Mouse (Mus musculus) left cerebral cortex, adult 9 months (tissue): Measurements from ENCODE around the gene Fut1.

Source experiments
- DNase-seq, 2 experiments: peaks; one replicate each; pipeline ENCODE4 v3.0.0; 2022; ENCODE audit warnings: low spot score in 2 of 2

Fut1 gene

GRCm38 (mm10) chr7:45617042-45617695 is at the start of gene Fut1:
TSS of gene Fut1 (plus strand) at chr7:45617289.
- peak in 1 of 2 experiments; percentile 47 for DNase-seq

- DNase-seq: peak; percentile 54 to 89
Measured at GRCm38 (mm10) chr7:45567780-45568516, 49.1 kb upstream of the Fut1 start.

GRCm38 (mm10) chr7:45568601-45569473 is 48.3 kb upstream of the Fut1 start:
- no peak for DNase-seq

- DNase-seq: peak in 1 of 2 experiments; percentile 62
Measured at GRCm38 (mm10) chr7:45570103-45570741, 46.9 kb upstream of the Fut1 start, which contains the start of gene Bcat2. TSS of gene Bcat2 (plus strand) at chr7:45570153.

GRCm38 (mm10) chr7:45571966-45572365 is 45.1 kb upstream of the Fut1 start:
- DNase-seq: no peak

- DNase-seq: no peak
Measured at GRCm38 (mm10) chr7:45573954-45574353, 43.1 kb upstream of the Fut1 start.

- no peak for DNase-seq
Measured at GRCm38 (mm10) chr7:45574472-45575379, 42.4 kb upstream of the Fut1 start.

GRCm38 (mm10) chr7:45585923-45586322 is 31.2 kb upstream of the Fut1 start:
- no peak for DNase-seq

GRCm38 (mm10) chr7:45587631-45588592 is 29.2 kb upstream of the Fut1 start:
- DNase-seq: no peak

- peak; percentile 98 to 99 for DNase-seq
Measured at GRCm38 (mm10) chr7:45589173-45589572, 27.9 kb upstream of the Fut1 start.

GRCm38 (mm10) chr7:45589898-45590297 is 27.2 kb upstream of the Fut1 start:
- peak in 1 of 2 experiments; percentile 14 for DNase-seq

- DNase-seq: no peak
Measured at GRCm38 (mm10) chr7:45590874-45591273, 26.2 kb upstream of the Fut1 start.

GRCm38 (mm10) chr7:45591880-45592279 is 25.2 kb upstream of the Fut1 start:
- DNase-seq: no peak

- peak in 1 of 2 experiments; percentile 70 for DNase-seq
Measured at GRCm38 (mm10) chr7:45593118-45593815, 23.8 kb upstream of the Fut1 start.

- no peak for DNase-seq
Measured at GRCm38 (mm10) chr7:45595176-45595575, 21.9 kb upstream of the Fut1 start.

- no peak for DNase-seq
Measured at GRCm38 (mm10) chr7:45596107-45596506, 21.0 kb upstream of the Fut1 start.

- DNase-seq: no peak
Measured at GRCm38 (mm10) chr7:45597013-45597412, 20.1 kb upstream of the Fut1 start.

- no peak for DNase-seq
Measured at GRCm38 (mm10) chr7:45597527-45597926, 19.6 kb upstream of the Fut1 start.
